In genomic region chr2:150655290-150655689, GRCm38 (mm10) we compare ENCODE assay signal across 20 mouse cellular contexts. TPM values are rescaled to one million over a fixed set of nuclear protein-coding genes. Genes with fewer than 3 reads are reported as not detected.
"Had no signal": no experiment of that assay in that cellular context is flagged by ENCODE, and none has a peak within 500 bp of the region (broad histone marks: within the 10 kb centered on the region; RNA-seq: fewer than 3 reads in every experiment).

No protein-coding gene starts in this region.

- H3K36me3 ChIP-seq: limb, embryonic 10.5 days had no signal

- H3K4me3 ChIP-seq: intestine, embryonic 15.5 days; limb, embryonic 10.5 days; liver, embryonic 15.5 days; megakaryocyte, embryonic 14.5 days; midbrain, embryonic 12.5 days had no signal

- DNase-seq: lung, embryonic 14.5 days; right cerebral cortex, adult 18-20 months; right cerebral cortex, postnatal 25 days; thymus, adult 2 months; thymus, postnatal 25 days had no signal

- H3K9ac ChIP-seq: intestine, embryonic 15.5 days; liver, embryonic 15.5 days; lung, embryonic 14.5 days; midbrain, embryonic 12.5 days had no signal

- ATAC-seq: intestine, embryonic 15.5 days; midbrain, embryonic 16.5 days had no signal

- H3K27me3 ChIP-seq: intestine, embryonic 15.5 days; liver, embryonic 15.5 days; midbrain, embryonic 12.5 days had no signal

- H3K9me3 ChIP-seq: intestine, embryonic 15.5 days; limb, embryonic 10.5 days; liver, embryonic 15.5 days; midbrain, embryonic 12.5 days had no signal

- H3K27ac ChIP-seq: intestine, embryonic 15.5 days; kidney, postnatal 0 days; limb, embryonic 10.5 days; macrophage had no signal

- H3K4me2 ChIP-seq: intestine, embryonic 15.5 days; liver, embryonic 11.5 days; liver, embryonic 15.5 days; lung, embryonic 14.5 days; midbrain, embryonic 12.5 days had no signal

RNA-seq across cellular contexts. Expression of gene Vsx1, which starts 33.9 kb away (rescaled TPM):
- total RNA-seq: layer of hippocampus, adult 18-20 months; left cerebral cortex, adult 18-20 months; left cerebral cortex, postnatal 14 days had no signal
- polyA plus RNA-seq: intestine, embryonic 15.5 days; kidney, postnatal 0 days; limb, embryonic 10.5 days; liver, embryonic 11.5 days; liver, embryonic 15.5 days; lung, embryonic 14.5 days; macrophage; stomach, embryonic 14.5 days; testis, adult 2 months; thymus, adult 2 months; urinary bladder, adult 2 months had no signal
